Mouse (Mus musculus) liver, embryonic 15.5 days (tissue): ENCODE measurements at regions not wholly inside any gene's neighbourhood (a gene's known extent, or its start where the extent isn't known, plus 50 kb on each side); places are given as distances from the start of the nearest gene placed in this dataset.

Experiments used
- ATAC-seq: fragments of 200-750 bp; cut with Nextera tagmentation; 2 replicates; pipeline ENCODE4 v1.8.0; 2017; ENCODE audit warnings: moderate number of reproducible peaks, mild to moderate bottlenecking, moderate library complexity; ENCODE audit not compliant: insufficient read depth
- H3K27ac ChIP-seq: fragments of 300-500 bp; sonication (generic); replicated peaks from 2 replicates; pipeline ENCODE4 v1.5.1; 2015; ENCODE audit warnings: mild to moderate bottlenecking, inconsistent platforms
- H3K27me3 ChIP-seq: fragments of 300-500 bp; sonication (generic); 2 replicates; pipeline ENCODE4 v1.6.1; 2015; ENCODE audit warnings: mild to moderate bottlenecking, inconsistent platforms
- H3K36me3 ChIP-seq: fragments of 300-500 bp; sonication (generic); replicated peaks from 2 replicates; pipeline ENCODE4 v1.6.1; 2015; ENCODE audit warnings: moderate library complexity, mild to moderate bottlenecking, inconsistent platforms
- H3K4me1 ChIP-seq: fragments of 300-500 bp; sonication (generic); replicated peaks from 2 replicates; pipeline ENCODE4 v1.6.1; 2015; ENCODE audit warnings: inconsistent platforms
- H3K4me2 ChIP-seq: fragments of 300-500 bp; sonication (generic); 2 replicates; pipeline ENCODE4 v1.6.1; 2015; ENCODE audit warnings: moderate library complexity, mild to moderate bottlenecking, inconsistent platforms
- H3K4me3 ChIP-seq: fragments of 300-500 bp; sonication (generic); replicated peaks from 2 replicates; pipeline ENCODE4 v1.5.1; 2015; ENCODE audit warnings: mild to moderate bottlenecking, inconsistent platforms
- H3K9ac ChIP-seq: fragments of 300-500 bp; sonication (generic); 2 replicates; pipeline ENCODE4 v1.6.1; 2015; ENCODE audit warnings: moderate library complexity, mild to moderate bottlenecking, inconsistent platforms
- H3K9me3 ChIP-seq: fragments of 300-500 bp; sonication (generic); replicated peaks from 2 replicates; pipeline ENCODE4 v1.6.1; 2016; ENCODE audit warnings: inconsistent platforms
- WGBS: fragments of 180-500 bp; shearing (Covaris S2); methylation state at CpG from one replicate; pipeline ENCODE4 v1.1.7; 2015; ENCODE audit warnings: mixed read lengths; ENCODE audit not compliant: insufficient replicate concordance; 5-methylcytosine and 5-hydroxymethylcytosine counted together

GRCm38 (mm10) chr10:17001320-17001719 lies 721.7 kb upstream of the Cited2 start:
- Histone ChIP-seq H3K4me3 (no peak overlapping the region), H3K4me2 (no peak overlapping the region), H3K9me3 (no peaks in the 10 kb centered on the region), H3K4me1 (no peaks in the 10 kb centered on the region), H3K27ac (no peak overlapping the region), H3K27me3 (no peaks in the 10 kb centered on the region), H3K36me3 (no peaks in the 10 kb centered on the region), H3K9ac (no peak overlapping the region)
- WGBS, result 63% methylated on average over 8 of the region's 8 CpGs
- ATAC-seq, result no peak

GRCm38 (mm10) chr10:17003123-17003849 lies 719.7 kb upstream of the Cited2 start:
- Histone ChIP-seq H3K27ac (no peak overlapping the region), H3K4me3 (no peak overlapping the region), H3K27me3 (no peaks in the 10 kb centered on the region), H3K9ac (no peak overlapping the region), H3K4me2 (no peak overlapping the region), H3K9me3 (no peaks in the 10 kb centered on the region), H3K4me1 (no peaks in the 10 kb centered on the region), H3K36me3 (no peaks in the 10 kb centered on the region)
- no peak for ATAC-seq
- WGBS, result 52% methylated on average over 4 of the region's 4 CpGs

GRCm38 (mm10) chr10:17008683-17009082 lies 714.3 kb upstream of the Cited2 start:
- ATAC-seq, result no peak
- H3K4me2 ChIP-seq, result no peak overlapping the region
- H3K9me3 ChIP-seq, result no peaks in the 10 kb centered on the region

GRCm38 (mm10) chr10:17010047-17010446 lies 713.0 kb upstream of the Cited2 start:
- no peaks in the 10 kb centered on the region for H3K4me1 ChIP-seq
- no peak for ATAC-seq
- WGBS, result 58% methylated on average over 3 of the region's 3 CpGs

More at GRCm38 (mm10) chr10:17008683-17009082, 714.3 kb upstream of the Cited2 start:
- no peak overlapping the region for H3K27ac ChIP-seq
- no peaks in the 10 kb centered on the region for H3K27me3 ChIP-seq
- no peak overlapping the region for H3K9ac ChIP-seq
- H3K4me3 ChIP-seq, result no peak overlapping the region
- 65% methylated on average over 4 of the region's 4 CpGs for WGBS
- no peaks in the 10 kb centered on the region for H3K36me3 ChIP-seq
- no peaks in the 10 kb centered on the region for H3K4me1 ChIP-seq

GRCm38 (mm10) chr10:17011876-17012275 lies 711.1 kb upstream of the Cited2 start:
- no peak overlapping the region for H3K27ac ChIP-seq
- no peaks in the 10 kb centered on the region for H3K9me3 ChIP-seq
- ATAC-seq, result no peak
- 64% methylated on average over 2 of the region's 2 CpGs for WGBS
- no peaks in the 10 kb centered on the region for H3K4me1 ChIP-seq
- H3K9ac ChIP-seq, result no peak overlapping the region
- H3K27me3 ChIP-seq, result no peaks in the 10 kb centered on the region
- no peak overlapping the region for H3K4me2 ChIP-seq
- no peaks in the 10 kb centered on the region for H3K36me3 ChIP-seq
- no peak overlapping the region for H3K4me3 ChIP-seq

More at GRCm38 (mm10) chr10:17010047-17010446, 713.0 kb upstream of the Cited2 start:
- Histone ChIP-seq H3K4me2 (no peak overlapping the region), H3K9ac (no peak overlapping the region), H3K36me3 (no peaks in the 10 kb centered on the region), H3K27ac (no peak overlapping the region), H3K4me3 (no peak overlapping the region), H3K27me3 (no peaks in the 10 kb centered on the region), H3K9me3 (no peaks in the 10 kb centered on the region)

- no peaks in the 10 kb centered on the region for H3K4me1 ChIP-seq
- ATAC-seq, result no peak
- no peaks in the 10 kb centered on the region for H3K9me3 ChIP-seq
- no peaks in the 10 kb centered on the region for H3K36me3 ChIP-seq
- WGBS, result 57% methylated on average over 3 of the region's 3 CpGs
- H3K27ac ChIP-seq, result no peak overlapping the region
- no peak overlapping the region for H3K4me3 ChIP-seq
- H3K4me2 ChIP-seq, result no peak overlapping the region
- no peak overlapping the region for H3K9ac ChIP-seq
- H3K27me3 ChIP-seq, result no peaks in the 10 kb centered on the region
Measured at GRCm38 (mm10) chr10:17012541-17012975, 710.5 kb upstream of the Cited2 start.

GRCm38 (mm10) chr10:17014826-17015225 lies 708.2 kb upstream of the Cited2 start:
- H3K4me1 ChIP-seq, result no peaks in the 10 kb centered on the region
- no peak overlapping the region for H3K4me2 ChIP-seq
- no peak for ATAC-seq
- H3K36me3 ChIP-seq, result no peaks in the 10 kb centered on the region
- no peaks in the 10 kb centered on the region for H3K9me3 ChIP-seq
- H3K4me3 ChIP-seq, result no peak overlapping the region
- no peak overlapping the region for H3K9ac ChIP-seq
- H3K27ac ChIP-seq, result no peak overlapping the region
- no peaks in the 10 kb centered on the region for H3K27me3 ChIP-seq
- 56% methylated on average over 3 of the region's 3 CpGs for WGBS

- Histone ChIP-seq H3K27me3 (no peaks in the 10 kb centered on the region), H3K36me3 (no peaks in the 10 kb centered on the region), H3K4me3 (no peak overlapping the region), H3K9me3 (no peaks in the 10 kb centered on the region), H3K27ac (no peak overlapping the region), H3K9ac (no peak overlapping the region), H3K4me1 (no peaks in the 10 kb centered on the region), H3K4me2 (no peak overlapping the region)
- ATAC-seq, result no peak
- 55% methylated on average over 4 of the region's 4 CpGs for WGBS
Measured at GRCm38 (mm10) chr10:17016854-17017253, 706.2 kb upstream of the Cited2 start.

- 52% methylated on average over 5 of the region's 5 CpGs for WGBS
- no peak overlapping the region for H3K4me2 ChIP-seq
- H3K9me3 ChIP-seq, result no peaks in the 10 kb centered on the region
- H3K4me3 ChIP-seq, result no peak overlapping the region
- ATAC-seq, result no peak
- no peaks in the 10 kb centered on the region for H3K36me3 ChIP-seq
- H3K27me3 ChIP-seq, result no peaks in the 10 kb centered on the region
- H3K4me1 ChIP-seq, result no peaks in the 10 kb centered on the region
- H3K27ac ChIP-seq, result no peak overlapping the region
- no peak overlapping the region for H3K9ac ChIP-seq
Measured at GRCm38 (mm10) chr10:17022216-17023158, 700.5 kb upstream of the Cited2 start.

GRCm38 (mm10) chr10:17023571-17024293 lies 699.3 kb upstream of the Cited2 start:
- no peak overlapping the region for H3K9ac ChIP-seq
- no peak overlapping the region for H3K4me3 ChIP-seq
- no peaks in the 10 kb centered on the region for H3K4me1 ChIP-seq
- no peak overlapping the region for H3K27ac ChIP-seq
- ATAC-seq, result no peak
- H3K4me2 ChIP-seq, result no peak overlapping the region
- no peaks in the 10 kb centered on the region for H3K9me3 ChIP-seq
- WGBS, result 69% methylated on average over 13 of the region's 13 CpGs
- no peaks in the 10 kb centered on the region for H3K36me3 ChIP-seq
- no peaks in the 10 kb centered on the region for H3K27me3 ChIP-seq

GRCm38 (mm10) chr10:17024294-17024665 lies 698.7 kb upstream of the Cited2 start:
- WGBS, result 53% methylated on average over 1 of the region's 1 CpGs
- no peaks in the 10 kb centered on the region for H3K4me1 ChIP-seq
- no peaks in the 10 kb centered on the region for H3K27me3 ChIP-seq
- no peak overlapping the region for H3K27ac ChIP-seq
- ATAC-seq, result no peak
- no peak overlapping the region for H3K4me3 ChIP-seq
- H3K9me3 ChIP-seq, result no peaks in the 10 kb centered on the region
- no peak overlapping the region for H3K9ac ChIP-seq
- H3K36me3 ChIP-seq, result no peaks in the 10 kb centered on the region
- H3K4me2 ChIP-seq, result no peak overlapping the region
